Mouse (Mus musculus): ENCODE results near the gene Ncam1. TPM values are rescaled to one million over a fixed set of nuclear protein-coding genes. Genes with fewer than 3 reads are reported as not detected.

Gene Ncam1
- total and polyA plus RNA-seq, 3 experiments, result 0.08 TPM; not detected in 2

GRCm38 (mm10) chr9:49756725-49757124 is 42.0 kb downstream of the Ncam1 start:
- peaks cover 0 to 9% of the 10 kb centered on the region in 2 experiments; a peak in 2 of 4 replicates for H3K4me1 ChIP-seq (ENCODE audit: control insufficient read depth in 1 of 2, insufficient read depth in 2 of 2)
- no peaks in the 10 kb centered on the region for H3K79me2 ChIP-seq (replicated peaks; ENCODE audit: control insufficient read depth, extremely low read depth, insufficient read depth, poor library complexity, severe bottlenecking)
- in situ Hi-C loops (cut with MboI; ENCODE audit: low pct_ligation_motif_present, low pct_unique_long_range_greater_than_20kb, low sequenced_read_pairs) (no loop called here), dilution Hi-C loops (cut with MboI; ENCODE audit: extremely low pct_ligation_motif_present, extremely low pct_unique_long_range_greater_than_20kb, low sequenced_read_pairs) (no loop called here)
- TF ChIP-seq EP300 (IDR thresholded peaks at IDR 0.05; ENCODE audit: low read length) (no peak), TCF12 (IDR thresholded peaks at IDR 0.05; ENCODE audit: low read depth, low read length) (no peak), UBTF (IDR thresholded peaks at IDR 0.05; ENCODE audit: low read depth, low read length) (no peak), SIN3A (IDR thresholded peaks at IDR 0.05; ENCODE audit: low read length) (no peak), ZNF384 (IDR thresholded peaks at IDR 0.05; ENCODE audit: low read depth, low read length) (no peak), RCOR1 (conservative IDR thresholded peaks at IDR 0.05; ENCODE audit: low read depth, low read length) (no peak), TBP (conservative IDR thresholded peaks at IDR 0.05; ENCODE audit: low read depth, low read length) (no peak), MAX (IDR thresholded peaks at IDR 0.05; ENCODE audit: low read length) (no peak), JUND (conservative IDR thresholded peaks at IDR 0.05; ENCODE audit: low read depth, low read length) (no peak), RAD21 (IDR thresholded peaks at IDR 0.05; ENCODE audit: low read depth, low read length) (no peak), PAX5 (IDR thresholded peaks at IDR 0.05; ENCODE audit: low read length) (no peak), IRF4 (IDR thresholded peaks at IDR 0.05; ENCODE audit: low read depth, low read length) (no peak)
- no peak overlapping the region for H3K27ac ChIP-seq (ENCODE audit: insufficient read depth, low read depth)
- no peaks in the 10 kb centered on the region for H3K9me3 ChIP-seq (replicated peaks; ENCODE audit: low read length)
- H3K27me3 ChIP-seq (replicated peaks), result no peaks in the 10 kb centered on the region
- no peaks in the 10 kb centered on the region for H3K36me3 ChIP-seq (replicated peaks in 1 of 2; ENCODE audit: control insufficient read depth in 1 of 2, insufficient read depth in 1 of 2, low read length in 1 of 2)
- H3K9ac ChIP-seq (ENCODE audit: insufficient read depth, low read depth), result no peak overlapping the region
- H3K4me3 ChIP-seq (replicated peaks in 1 of 3; ENCODE audit: low read depth in 2 of 3, low read length in 2 of 3, poor library complexity in 1 of 3), result no peak overlapping the region
- DNase-seq (ENCODE audit: extremely low read depth), result no peak
- H3K4me2 ChIP-seq (ENCODE audit: insufficient read depth, low read depth, poor library complexity, severe bottlenecking), result no peak overlapping the region

DNA sequence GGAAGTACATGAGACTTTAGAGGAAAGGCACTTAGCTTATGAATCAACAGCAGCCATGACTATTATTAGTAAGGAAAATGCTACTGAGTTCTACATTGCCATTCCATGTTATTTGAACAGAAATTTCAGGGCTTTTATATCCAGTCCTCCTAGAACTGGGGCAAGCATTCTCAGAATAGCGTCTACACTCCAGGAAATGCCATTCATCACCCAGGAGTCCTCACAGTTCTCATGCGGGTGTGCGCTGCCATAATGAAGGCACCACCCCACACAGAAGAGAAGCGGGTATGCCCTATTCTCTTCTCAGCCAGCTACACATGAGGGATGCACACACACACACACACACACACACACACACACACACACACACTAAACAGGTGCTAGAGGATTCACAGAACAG is 43.5 kb downstream of the Ncam1 start:
- no peak overlapping the region for H3K4me2 ChIP-seq (ENCODE audit: insufficient read depth, low read depth, poor library complexity, severe bottlenecking)
- dilution Hi-C loops (cut with MboI; ENCODE audit: extremely low pct_ligation_motif_present, extremely low pct_unique_long_range_greater_than_20kb, low sequenced_read_pairs), result no loop called here
- in situ Hi-C loops (cut with MboI; ENCODE audit: low pct_ligation_motif_present, low pct_unique_long_range_greater_than_20kb, low sequenced_read_pairs), result no loop called here

DNA sequence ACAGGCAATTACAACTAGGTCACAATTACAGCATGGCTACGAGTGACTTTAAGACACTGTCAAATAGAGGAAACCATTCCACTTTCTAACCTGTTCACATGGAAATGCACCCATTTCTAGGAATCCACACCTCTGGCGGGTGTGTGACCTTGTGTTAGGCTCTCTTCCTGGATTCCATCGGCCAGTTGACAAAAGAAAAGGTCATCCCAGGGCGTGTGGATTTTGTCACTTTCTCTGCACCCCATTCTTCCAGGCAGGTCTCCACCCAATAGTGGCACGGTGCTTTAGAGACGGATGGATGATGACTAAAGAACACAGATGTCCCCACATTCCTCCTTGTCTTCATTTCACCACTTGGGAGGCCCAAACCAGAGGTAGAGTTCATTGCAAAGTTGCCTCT is 47.3 kb downstream of the Ncam1 start:
- Histone ChIP-seq H3K4me2 (ENCODE audit: insufficient read depth, low read depth, poor library complexity, severe bottlenecking) (no peak overlapping the region), H3K79me2 (replicated peaks; ENCODE audit: control insufficient read depth, extremely low read depth, insufficient read depth, poor library complexity, severe bottlenecking) (no peaks in the 10 kb centered on the region), H3K9me3 (replicated peaks; ENCODE audit: low read length) (no peaks in the 10 kb centered on the region), H3K27ac (ENCODE audit: insufficient read depth, low read depth) (no peak overlapping the region), H3K4me3 (replicated peaks in 1 of 3; ENCODE audit: low read depth in 2 of 3, low read length in 2 of 3, poor library complexity in 1 of 3) (no peak overlapping the region), H3K36me3 (replicated peaks in 1 of 2; ENCODE audit: control insufficient read depth in 1 of 2, insufficient read depth in 1 of 2, low read length in 1 of 2) (no peaks in the 10 kb centered on the region), H3K27me3 (replicated peaks) (no peaks in the 10 kb centered on the region), H3K4me1 (ENCODE audit: control insufficient read depth in 1 of 2, insufficient read depth in 2 of 2) (peaks cover 0 to 22% of the 10 kb centered on the region in 2 experiments; a peak in 2 of 4 replicates), H3K9ac (ENCODE audit: insufficient read depth, low read depth) (no peak overlapping the region)
- DNase-seq (ENCODE audit: extremely low read depth), result no peak
- TF ChIP-seq CHD1 (IDR thresholded peaks at IDR 0.05; ENCODE audit: low read depth, low read length) (no peak), HCFC1 (IDR thresholded peaks at IDR 0.05; ENCODE audit: low read depth, low read length) (no peak), E2F4 (IDR thresholded peaks at IDR 0.05; ENCODE audit: insufficient replicate concordance, low read depth, low read length) (no peak), USF2 (conservative IDR thresholded peaks at IDR 0.05; ENCODE audit: low read depth, low read length) (no peak), ZNF384 (IDR thresholded peaks at IDR 0.05; ENCODE audit: low read depth, low read length) (no peak), MAX (IDR thresholded peaks at IDR 0.05; ENCODE audit: low read length) (no peak), ETS1 (conservative IDR thresholded peaks at IDR 0.05; ENCODE audit: low read depth, low read length) (no peak), EP300 (IDR thresholded peaks at IDR 0.05; ENCODE audit: low read length) (no peak), IRF4 (IDR thresholded peaks at IDR 0.05; ENCODE audit: low read depth, low read length) (no peak), KAT2A (IDR thresholded peaks at IDR 0.05; ENCODE audit: insufficient replicate concordance, low read length) (no peak), NRF1 (IDR thresholded peaks at IDR 0.05; ENCODE audit: low read depth, low read length) (no peak), MAFK (IDR thresholded peaks at IDR 0.05; ENCODE audit: insufficient replicate concordance, low read length) (no peak), ZC3H11A (IDR thresholded peaks at IDR 0.05; ENCODE audit: low read depth, low read length) (no peak), TBP (conservative IDR thresholded peaks at IDR 0.05; ENCODE audit: low read depth, low read length) (no peak), RCOR1 (conservative IDR thresholded peaks at IDR 0.05; ENCODE audit: low read depth, low read length) (no peak), JUND (conservative IDR thresholded peaks at IDR 0.05; ENCODE audit: low read depth, low read length) (no peak), POLR2AphosphoS2 (IDR thresholded peaks at IDR 0.05; ENCODE audit: low read depth, low read length) (no peak), NELFE (IDR thresholded peaks at IDR 0.05; ENCODE audit: low read depth, low read length) (no peak)
- dilution Hi-C loops (cut with MboI; ENCODE audit: extremely low pct_ligation_motif_present, extremely low pct_unique_long_range_greater_than_20kb, low sequenced_read_pairs), result no loop called here
- in situ Hi-C loops (cut with MboI; ENCODE audit: low pct_ligation_motif_present, low pct_unique_long_range_greater_than_20kb, low sequenced_read_pairs), result no loop called here

More for the DNA sequence above, 43.5 kb downstream of the Ncam1 start:
- TF ChIP-seq ZC3H11A (IDR thresholded peaks at IDR 0.05; ENCODE audit: low read depth, low read length) (no peak), NELFE (IDR thresholded peaks at IDR 0.05; ENCODE audit: low read depth, low read length) (no peak), HCFC1 (IDR thresholded peaks at IDR 0.05; ENCODE audit: low read depth, low read length) (no peak), MAFK (IDR thresholded peaks at IDR 0.05; ENCODE audit: insufficient replicate concordance, low read length) (no peak), RAD21 (IDR thresholded peaks at IDR 0.05; ENCODE audit: low read depth, low read length) (no peak)
- Histone ChIP-seq H3K27ac (ENCODE audit: insufficient read depth, low read depth) (no peak overlapping the region), H3K9ac (ENCODE audit: insufficient read depth, low read depth) (no peak overlapping the region), H3K9me3 (replicated peaks; ENCODE audit: low read length) (no peaks in the 10 kb centered on the region), H3K4me3 (replicated peaks in 1 of 3; ENCODE audit: low read depth in 2 of 3, low read length in 2 of 3, poor library complexity in 1 of 3) (no peak overlapping the region), H3K36me3 (replicated peaks in 1 of 2; ENCODE audit: control insufficient read depth in 1 of 2, insufficient read depth in 1 of 2, low read length in 1 of 2) (no peaks in the 10 kb centered on the region), H3K4me1 (ENCODE audit: control insufficient read depth in 1 of 2, insufficient read depth in 2 of 2) (peaks cover 0 to 22% of the 10 kb centered on the region in 2 experiments; a peak in 2 of 4 replicates), H3K27me3 (replicated peaks) (no peaks in the 10 kb centered on the region), H3K79me2 (replicated peaks; ENCODE audit: control insufficient read depth, extremely low read depth, insufficient read depth, poor library complexity, severe bottlenecking) (no peaks in the 10 kb centered on the region)
- DNase-seq (ENCODE audit: extremely low read depth), result no peak
